Mouse (Mus musculus) liver, embryonic 12.5 days (tissue): ENCODE measurements around the gene Dut. TPM values are rescaled to one million over a fixed set of nuclear protein-coding genes. Genes with fewer than 3 reads are reported as not detected.

Source experiments
- ATAC-seq: fragments of 200-750 bp; cut with Nextera tagmentation; 2 replicates; pipeline ENCODE4 v1.8.0; 2017; ENCODE audit warnings: moderate number of reproducible peaks, mild to moderate bottlenecking, moderate library complexity
- H3K27ac ChIP-seq: fragments of 300-500 bp; sonication (generic); 2 replicates; pipeline ENCODE4 v1.5.1; 2016; ENCODE audit warnings: mild to moderate bottlenecking
- H3K27me3 ChIP-seq: fragments of 300-500 bp; sonication (generic); replicated peaks from 2 replicates; pipeline ENCODE4 v1.6.1; 2016; ENCODE audit warnings: mild to moderate bottlenecking, moderate library complexity
- H3K36me3 ChIP-seq: fragments of 300-500 bp; sonication (generic); 2 replicates; pipeline ENCODE4 v1.6.1; 2016; ENCODE audit warnings: mild to moderate bottlenecking, moderate library complexity
- H3K4me1 ChIP-seq: fragments of 300-500 bp; sonication (generic); 2 replicates; pipeline ENCODE4 v1.6.1; 2016
- H3K4me2 ChIP-seq: fragments of 300-500 bp; sonication (generic); 2 replicates; pipeline ENCODE4 v1.6.1; 2016; ENCODE audit warnings: mild to moderate bottlenecking, moderate library complexity
- H3K4me3 ChIP-seq: fragments of 300-500 bp; sonication (generic); 2 replicates; pipeline ENCODE4 v1.5.1; 2016; ENCODE audit warnings: mild to moderate bottlenecking, moderate library complexity
- H3K9ac ChIP-seq: fragments of 300-500 bp; sonication (generic); 2 replicates; pipeline ENCODE4 v1.6.1; 2016; ENCODE audit warnings: mild to moderate bottlenecking, moderate library complexity
- H3K9me3 ChIP-seq: fragments of 300-500 bp; sonication (generic); replicated peaks from 2 replicates; pipeline ENCODE4 v1.6.1; 2016; ENCODE audit warnings: mild to moderate bottlenecking, moderate library complexity
- WGBS: fragments of 180-500 bp; shearing (Covaris S2); methylation state at CpG from one replicate; pipeline ENCODE4 v1.1.7; 2016; ENCODE audit not compliant: insufficient replicate concordance; 5-methylcytosine and 5-hydroxymethylcytosine counted together
- polyA plus RNA-seq: library from polyadenylated mRNA; unstranded; fragments of >200 nt; fragmentation: Nextera tagmentation; extraction: Ambion mirVana; gene quantifications from 2 replicates; pipeline ENCODE4 v1.2.1, GENCODE M21; 2016

The Dut gene
- polyA plus RNA-seq, result 199 and 210 TPM in 2 replicates

DNA sequence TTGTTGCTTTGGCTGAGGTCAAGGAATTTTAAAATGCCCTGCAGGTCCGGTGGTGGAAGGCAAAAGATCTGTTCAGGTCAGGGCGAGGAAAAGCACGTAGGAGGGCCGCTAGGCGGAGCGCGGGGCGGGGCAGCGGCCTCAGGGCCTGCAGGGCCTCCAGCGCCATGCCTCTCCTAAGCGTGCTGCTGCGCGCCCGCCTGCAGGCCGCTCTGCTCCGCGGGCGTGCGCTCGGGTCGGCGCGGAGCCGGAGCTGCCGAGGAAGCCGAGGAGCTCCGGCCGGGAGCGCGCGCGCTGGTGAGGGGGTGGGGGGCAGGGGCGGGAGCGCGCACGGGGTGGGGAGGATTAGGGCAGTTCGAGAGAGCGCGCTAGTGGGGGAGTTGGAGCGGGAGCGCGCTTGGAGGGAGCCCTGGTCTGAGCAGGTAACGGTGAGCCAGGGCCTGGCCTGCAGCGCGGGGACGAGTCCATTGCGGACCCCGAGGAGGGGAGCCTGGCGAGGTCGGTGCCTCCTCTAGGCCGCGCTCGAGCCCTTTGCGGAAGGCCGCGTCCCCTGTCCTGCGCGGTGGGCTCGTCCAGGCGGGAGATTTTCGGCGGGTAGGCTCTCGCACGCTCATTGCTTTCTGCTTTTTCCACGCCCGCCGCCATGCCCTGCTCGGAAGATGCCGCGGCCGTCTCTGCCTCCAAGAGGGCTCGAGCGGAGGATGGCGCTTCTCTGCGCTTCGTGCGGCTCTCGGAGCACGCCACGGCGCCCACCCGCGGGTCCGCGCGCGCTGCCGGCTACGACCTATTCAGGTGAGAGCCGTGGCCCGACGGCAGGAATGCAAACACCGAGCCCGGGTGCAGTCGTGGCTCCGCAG is at the start of gene Dut:
Gene Dut, plus strand, starts transcription at position 83 of the 854 bp plus-strand sequence.
- Histone ChIP-seq H3K9me3 (no peaks in the 10 kb centered on the region), H3K36me3 (peaks cover 37% of the 10 kb centered on the region), H3K9ac (peak within 1 kb of the TSS; percentile 94), H3K27ac (peak within 1 kb of the TSS; percentile 89), H3K27me3 (no peaks in the 10 kb centered on the region), H3K4me1 (peaks cover 53% of the 10 kb centered on the region), H3K4me2 (peak within 1 kb of the TSS; percentile 74), H3K4me3 (peak within 1 kb of the TSS; percentile 78)
- ATAC-seq, result peak; percentile 98
- under 1% methylated on average over 91 of the region's 96 CpGs for WGBS

DNA sequence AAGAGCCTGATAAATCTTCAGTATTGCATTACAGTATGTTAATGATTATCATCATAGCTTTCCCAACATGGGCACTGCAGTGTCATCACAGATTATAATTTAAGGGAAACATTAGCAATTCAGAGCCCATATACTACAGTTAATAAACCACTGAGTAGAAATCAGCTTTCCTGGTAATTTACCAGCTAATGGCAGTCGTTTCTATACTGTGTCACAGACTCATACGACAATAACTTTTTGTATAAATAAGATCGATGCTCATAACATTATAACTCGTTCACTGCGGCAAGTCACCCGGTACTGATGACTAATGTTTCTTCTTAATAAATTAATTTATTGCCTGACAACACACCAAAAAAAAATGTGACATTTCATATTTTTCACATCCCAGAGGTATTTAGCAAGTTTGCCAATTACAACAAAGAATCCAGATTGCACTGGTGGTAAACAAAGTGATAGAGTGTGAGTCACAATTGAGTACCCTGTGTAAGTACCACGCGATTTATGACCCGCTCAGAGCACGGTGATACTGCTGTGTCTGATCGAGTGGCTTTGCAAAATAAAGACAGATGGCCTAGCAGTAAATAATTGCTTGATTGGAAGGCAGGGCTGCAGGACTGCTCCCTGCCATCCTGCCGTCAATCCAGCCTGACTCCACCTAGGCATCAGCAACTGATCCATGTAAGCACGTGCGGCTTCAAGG is 37.9 kb upstream of the Dut start:
- ATAC-seq, result no peak

GRCm38 (mm10) chr2:125211831-125212510 is 35.0 kb upstream of the Dut start:
- no peaks in the 10 kb centered on the region for H3K36me3 ChIP-seq
- no peak overlapping the region for H3K27ac ChIP-seq
- no peaks in the 10 kb centered on the region for H3K9me3 ChIP-seq
- no peak overlapping the region for H3K9ac ChIP-seq
- no peak overlapping the region for H3K4me2 ChIP-seq
- H3K4me3 ChIP-seq, result no peak overlapping the region
- WGBS, result 62% methylated on average over 10 of the region's 10 CpGs
- no peaks in the 10 kb centered on the region for H3K4me1 ChIP-seq
- ATAC-seq, result no peak
- no peaks in the 10 kb centered on the region for H3K27me3 ChIP-seq

More for the DNA sequence above, 37.9 kb upstream of the Dut start:
- Histone ChIP-seq H3K27me3 (no peaks in the 10 kb centered on the region), H3K9ac (no peak overlapping the region), H3K9me3 (no peaks in the 10 kb centered on the region), H3K4me3 (no peak overlapping the region), H3K27ac (no peak overlapping the region), H3K36me3 (no peaks in the 10 kb centered on the region), H3K4me2 (no peak overlapping the region), H3K4me1 (no peaks in the 10 kb centered on the region)
- WGBS, result 77% methylated on average over 14 of the region's 14 CpGs

GRCm38 (mm10) chr2:125214592-125214991 is 32.4 kb upstream of the Dut start:
- Histone ChIP-seq H3K27ac (no peak overlapping the region), H3K9ac (no peak overlapping the region), H3K27me3 (no peaks in the 10 kb centered on the region), H3K9me3 (no peaks in the 10 kb centered on the region), H3K36me3 (no peaks in the 10 kb centered on the region), H3K4me2 (no peak overlapping the region), H3K4me3 (no peak overlapping the region), H3K4me1 (no peaks in the 10 kb centered on the region)
- WGBS, result 5% methylated on average over 3 of the region's 3 CpGs
- ATAC-seq, result no peak

- no peaks in the 10 kb centered on the region for H3K4me1 ChIP-seq
- H3K27ac ChIP-seq, result no peak overlapping the region
- H3K9me3 ChIP-seq, result no peaks in the 10 kb centered on the region
- no peaks in the 10 kb centered on the region for H3K36me3 ChIP-seq
- H3K9ac ChIP-seq, result no peak overlapping the region
- H3K4me3 ChIP-seq, result no peak overlapping the region
- no peak overlapping the region for H3K4me2 ChIP-seq
- WGBS, result 67% methylated on average over 6 of the region's 6 CpGs
- ATAC-seq, result no peak
- no peaks in the 10 kb centered on the region for H3K27me3 ChIP-seq
Observed at GRCm38 (mm10) chr2:125217286-125217685, 29.7 kb upstream of the Dut start.

DNA sequence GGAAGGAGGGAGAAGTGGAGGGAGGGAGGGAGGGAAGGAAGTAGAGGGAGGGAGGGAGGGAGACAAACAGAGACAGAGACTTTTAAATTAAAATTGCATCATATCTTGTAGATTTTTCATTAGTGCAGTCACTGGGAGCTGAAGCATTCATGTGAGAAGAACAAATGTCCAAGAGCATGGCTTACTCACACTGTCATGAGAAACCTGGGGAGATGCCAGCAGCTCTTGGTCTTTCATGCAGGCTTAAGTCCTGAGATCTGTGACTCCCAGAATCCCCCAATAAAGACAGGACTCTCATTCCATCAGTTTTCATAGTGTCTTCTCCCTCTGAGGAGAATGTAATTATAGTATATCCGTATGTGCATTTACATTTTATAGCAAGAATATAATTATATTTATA is 28.4 kb upstream of the Dut start:
- Histone ChIP-seq H3K4me3 (no peak overlapping the region), H3K9me3 (no peaks in the 10 kb centered on the region), H3K36me3 (no peaks in the 10 kb centered on the region), H3K4me1 (no peaks in the 10 kb centered on the region), H3K27ac (no peak overlapping the region), H3K4me2 (no peak overlapping the region), H3K27me3 (no peaks in the 10 kb centered on the region), H3K9ac (no peak overlapping the region)
- ATAC-seq, result no peak
- 75% methylated on average over 1 of the region's 1 CpGs for WGBS

DNA sequence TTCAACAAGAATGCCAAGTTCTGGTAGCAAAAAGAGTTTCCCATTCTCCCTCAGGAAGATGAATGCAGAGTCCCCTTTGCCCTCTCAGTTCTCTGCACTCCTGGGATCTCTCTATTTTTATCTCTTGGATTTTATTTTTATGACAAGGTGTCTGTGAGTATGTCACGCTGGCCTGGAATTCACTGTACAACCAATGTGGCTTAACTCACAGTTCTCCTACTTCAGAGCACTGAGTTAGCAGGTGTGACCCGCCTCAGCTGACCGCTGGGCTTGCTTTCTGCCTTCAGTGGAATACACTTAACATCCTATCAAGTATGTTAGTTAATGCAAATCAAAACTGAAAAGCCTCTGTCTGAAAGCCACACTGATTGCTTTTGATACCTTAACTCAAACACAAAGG is 27.7 kb upstream of the Dut start:
- 75% methylated on average over 3 of the region's 3 CpGs for WGBS
- H3K4me3 ChIP-seq, result no peak overlapping the region

GRCm38 (mm10) chr2:125221673-125222072 is 25.3 kb upstream of the Dut start:
- Histone ChIP-seq H3K9me3 (no peaks in the 10 kb centered on the region), H3K4me3 (no peak overlapping the region), H3K27ac (no peak overlapping the region), H3K9ac (no peak overlapping the region), H3K4me1 (no peaks in the 10 kb centered on the region), H3K36me3 (no peaks in the 10 kb centered on the region), H3K27me3 (no peaks in the 10 kb centered on the region), H3K4me2 (no peak overlapping the region)
- 61% methylated on average over 1 of the region's 1 CpGs for WGBS
- no peak for ATAC-seq

More for the DNA sequence above, 27.7 kb upstream of the Dut start:
- Histone ChIP-seq H3K4me1 (no peaks in the 10 kb centered on the region), H3K9me3 (no peaks in the 10 kb centered on the region), H3K4me2 (no peak overlapping the region), H3K27me3 (no peaks in the 10 kb centered on the region), H3K27ac (no peak overlapping the region), H3K9ac (no peak overlapping the region), H3K36me3 (no peaks in the 10 kb centered on the region)
- ATAC-seq, result no peak

- no peaks in the 10 kb centered on the region for H3K36me3 ChIP-seq
- 40% methylated on average over 11 of the region's 11 CpGs for WGBS
- H3K4me1 ChIP-seq, result peaks cover 28% of the 10 kb centered on the region
- H3K27ac ChIP-seq, result 0 out of 2 replicates have a peak overlapping the region, but pooled peaks have one; percentile 45
- ATAC-seq, result peak; percentile 81
- H3K9ac ChIP-seq, result peak overlapping the region; percentile 17; the same call in 1 of the 2 replicates
- H3K9me3 ChIP-seq, result no peaks in the 10 kb centered on the region
- H3K4me2 ChIP-seq, result peak overlapping the region; percentile 34
- no peaks in the 10 kb centered on the region for H3K27me3 ChIP-seq
- no peak overlapping the region for H3K4me3 ChIP-seq
Observed at GRCm38 (mm10) chr2:125228472-125229409, 18.2 kb upstream of the Dut start.

- 56% methylated on average over 4 of the region's 4 CpGs for whole genome bisulfite sequencing
Observed at GRCm38 (mm10) chr2:125232183-125232582, 14.8 kb upstream of the Dut start.

DNA sequence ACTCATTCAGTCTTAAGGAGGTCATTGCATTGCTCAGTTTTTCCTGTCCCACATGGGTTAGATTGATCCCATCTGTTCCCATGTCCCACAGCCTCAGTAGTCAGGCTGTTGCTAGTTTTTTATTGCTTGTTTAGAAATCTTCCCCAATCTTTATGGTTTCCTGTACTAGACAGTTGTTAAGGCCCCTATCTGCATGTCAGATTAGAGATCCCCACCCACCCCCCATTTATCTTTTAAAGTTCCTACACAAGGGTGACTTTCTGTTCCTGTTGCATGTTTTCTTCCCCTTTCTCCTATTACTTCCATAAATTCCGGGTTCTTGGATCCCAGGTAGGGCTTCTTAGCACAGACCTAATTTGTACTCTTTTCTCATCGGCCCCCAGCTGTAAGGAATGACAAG is 13.5 kb upstream of the Dut start:
- Histone ChIP-seq H3K9me3 (no peaks in the 10 kb centered on the region), H3K4me3 (no peak overlapping the region), H3K36me3 (no peaks in the 10 kb centered on the region), H3K27ac (no peak overlapping the region), H3K9ac (no peak overlapping the region), H3K27me3 (no peaks in the 10 kb centered on the region), H3K4me2 (no peak overlapping the region), H3K4me1 (peaks cover 23% of the 10 kb centered on the region)
- no peak for ATAC-seq
- 53% methylated on average over 2 of the region's 2 CpGs for WGBS

More at GRCm38 (mm10) chr2:125232183-125232582, 14.8 kb upstream of the Dut start:
- Histone ChIP-seq H3K4me2 (no peak overlapping the region), H3K9ac (no peak overlapping the region), H3K36me3 (no peaks in the 10 kb centered on the region), H3K4me1 (peaks cover 29% of the 10 kb centered on the region), H3K27me3 (no peaks in the 10 kb centered on the region), H3K4me3 (no peak overlapping the region), H3K27ac (no peak overlapping the region), H3K9me3 (no peaks in the 10 kb centered on the region)
- ATAC-seq, result peak; percentile 56; the same call in 1 of the 2 replicates
